Mouse (Mus musculus) CD4-positive naive resting alpha-beta T cell, adult 76 days (primary cell): Measurements from ENCODE around the gene Olfr1240. TPM values are rescaled to one million over a fixed set of nuclear protein-coding genes. Genes with fewer than 3 reads are reported as not detected.

Source experiments
- total RNA-seq: library from RNA; stranded (reverse); gene quantifications from one replicate; pipeline ENCODE4 v1.2.4, GENCODE M21; 2023

Gene Olfr1240
- not detected for total RNA-seq

GRCm38 (mm10) chr2:89442900-89443299 lies at the start of gene Olfr1240:
Gene Olfr1240 (minus strand): TSS chr2:89443000.

GRCm38 (mm10) chr2:89487026-89487425 lies 44.2 kb upstream of the Olfr1240 start, which contains the start of gene Olfr1241:
Gene Olfr1241 (minus strand): TSS chr2:89487126.

GRCm38 (mm10) chr2:89420307-89420706 lies 22.5 kb downstream of the Olfr1240 start, which contains the start of gene Olfr1239:
Gene Olfr1239 (minus strand): TSS chr2:89420407.

GRCm38 (mm10) chr2:89409576-89409975 lies 33.2 kb downstream of the Olfr1240 start, which contains the start of gene Olfr1238:
Gene Olfr1238 (minus strand): TSS chr2:89409676.

Other genes with a start within 250 kb of the Olfr1240 start
- not detected for gene Olfr1226, start 243.0 kb downstream of the Olfr1240 start, total RNA-seq
- not detected for gene Olfr1228, start 188.9 kb downstream of the Olfr1240 start, total RNA-seq
- not detected for gene Olfr1229, start 155.0 kb downstream of the Olfr1240 start, total RNA-seq
- gene Olfr1230, start 145.7 kb downstream of the Olfr1240 start, total RNA-seq = not detected
- gene Olfr1231, start 135.9 kb downstream of the Olfr1240 start, total RNA-seq = not detected
- not detected for gene Olfr1232, start 113.3 kb downstream of the Olfr1240 start, total RNA-seq
- gene Olfr1233, start 100.6 kb downstream of the Olfr1240 start, total RNA-seq = not detected
- not detected for gene Olfr1234, start 78.1 kb downstream of the Olfr1240 start, total RNA-seq
- gene Olfr1238, start 33.3 kb downstream of the Olfr1240 start, total RNA-seq = not detected
- not detected for gene Olfr1239, start 22.6 kb downstream of the Olfr1240 start, total RNA-seq
- not detected for gene Olfr1241, start 44.1 kb upstream of the Olfr1240 start, total RNA-seq
- not detected for gene Olfr1242, start 55.3 kb upstream of the Olfr1240 start, total RNA-seq
- not detected for gene Olfr1243, start 88.5 kb upstream of the Olfr1240 start, total RNA-seq
- gene Olfr1245, start 135.4 kb upstream of the Olfr1240 start, total RNA-seq = not detected
- gene Olfr1246, start 150.2 kb upstream of the Olfr1240 start, total RNA-seq = not detected
- not detected for gene Olfr1247, start 171.1 kb upstream of the Olfr1240 start, total RNA-seq
- gene Olfr1248, start 175.2 kb upstream of the Olfr1240 start, total RNA-seq = not detected
- not detected for gene Olfr1249, start 192.0 kb upstream of the Olfr1240 start, total RNA-seq
- gene Olfr1250, start 218.5 kb upstream of the Olfr1240 start, total RNA-seq = not detected
- gene Olfr1251, start 228.9 kb upstream of the Olfr1240 start, total RNA-seq = not detected